Mouse (Mus musculus) forebrain, embryonic 14.5 days (tissue): ENCODE data around the gene Pappa2. TPM values are rescaled to one million over a fixed set of nuclear protein-coding genes. Genes with fewer than 3 reads are reported as not detected.

Experiments used
- ATAC-seq: fragments of 200-750 bp; cut with Nextera tagmentation; 2 replicates; pipeline ENCODE4 v1.8.0; 2017; ENCODE audit warnings: mild to moderate bottlenecking, moderate library complexity
- DNase-seq: peaks from one replicate; pipeline ENCODE4 v3.0.0-alpha.2; 2015; ENCODE audit warnings: low spot score
- H3K27ac ChIP-seq: fragments of 300-500 bp; sonication (generic); 2 replicates; pipeline ENCODE4 v1.5.1; 2014; ENCODE audit warnings: low read depth, mild to moderate bottlenecking, control low read depth, low read length, moderate library complexity
- H3K27me3 ChIP-seq: fragments of 300-500 bp; sonication (generic); replicated peaks from 2 replicates; pipeline ENCODE4 v1.6.1; 2014; ENCODE audit warnings: low read length, control low read depth, mixed read lengths; ENCODE audit not compliant: control insufficient read depth, insufficient read depth
- H3K36me3 ChIP-seq: fragments of 300-500 bp; sonication (generic); 2 replicates; pipeline ENCODE4 v1.6.1; 2014; ENCODE audit warnings: low read length, control low read depth; ENCODE audit not compliant: control insufficient read depth, insufficient read depth
- H3K4me1 ChIP-seq: fragments of 300-500 bp; sonication (generic); 2 replicates; pipeline ENCODE4 v1.6.1; 2014; ENCODE audit warnings: antibody characterized with exemption, low read length, control low read depth; ENCODE audit not compliant: control insufficient read depth, insufficient read depth
- H3K4me2 ChIP-seq: fragments of 300-500 bp; sonication (generic); 2 replicates; pipeline ENCODE4 v1.6.1; 2014; ENCODE audit warnings: mild to moderate bottlenecking, control low read depth, low read length
- H3K4me3 ChIP-seq: fragments of 300-500 bp; sonication (generic); 2 replicates; pipeline ENCODE4 v1.5.1; 2014; ENCODE audit warnings: low read depth, low read length, control low read depth
- H3K9ac ChIP-seq: fragments of 300-500 bp; sonication (generic); 2 replicates; pipeline ENCODE4 v1.6.1; 2014; ENCODE audit warnings: mild to moderate bottlenecking, low read length, control low read depth, moderate library complexity
- H3K9me3 ChIP-seq: fragments of 300-500 bp; sonication (generic); replicated peaks from 2 replicates; pipeline ENCODE4 v1.6.1; 2016; ENCODE audit warnings: low read length, control low read depth, mixed read lengths; ENCODE audit not compliant: control insufficient read depth
- WGBS: fragments of 180-500 bp; shearing (Covaris S2); extraction: QIAGEN DNeasy Blood & Tissue Kit; methylation state at CpG from one replicate; pipeline ENCODE4 v1.1.7; 2014; 5-methylcytosine and 5-hydroxymethylcytosine counted together
- polyA plus RNA-seq: library from polyadenylated mRNA; unstranded; fragments of >200 nt; fragmentation: Nextera tagmentation; extraction: Ambion mirVana; gene quantifications from 2 replicates; pipeline ENCODE4 v1.2.1, GENCODE M21; 2014

Gene Pappa2
- polyA plus RNA-seq, 1 experiment from 2014 or later, result 1.2 TPM

DNA sequence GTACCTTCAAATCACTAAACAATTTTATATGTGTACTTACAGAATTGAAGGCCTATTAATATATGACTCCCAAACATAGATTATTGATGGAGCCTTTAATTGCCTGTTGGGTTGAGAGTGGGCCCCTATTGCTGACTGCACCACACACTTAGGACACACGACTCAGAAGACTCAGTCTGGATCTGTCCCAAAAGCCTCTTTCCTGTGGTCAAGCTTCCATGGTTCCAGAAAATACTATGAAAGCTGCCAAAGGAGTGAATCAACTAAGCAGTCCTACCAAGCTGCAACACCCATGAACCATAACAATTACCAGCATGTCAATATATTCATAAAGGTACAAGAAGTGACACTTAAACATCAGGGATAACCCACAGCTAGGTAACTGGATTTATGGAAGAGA, 106.7 kb downstream of the Pappa2 start:
- H3K36me3 ChIP-seq, result no peaks in the 10 kb centered on the region
- no peak overlapping the region for H3K4me3 ChIP-seq
- WGBS, result 78% methylated on average over 1 of the region's 1 CpGs
- no peak overlapping the region for H3K9ac ChIP-seq
- no peak overlapping the region for H3K4me2 ChIP-seq
- ATAC-seq, result no peak
- no peak for DNase-seq
- H3K9me3 ChIP-seq, result no peaks in the 10 kb centered on the region
- H3K27me3 ChIP-seq, result no peaks in the 10 kb centered on the region
- H3K4me1 ChIP-seq, result no peaks in the 10 kb centered on the region
- H3K27ac ChIP-seq, result no peak overlapping the region

- Histone ChIP-seq H3K9ac (no peak overlapping the region), H3K27me3 (no peaks in the 10 kb centered on the region), H3K4me1 (no peaks in the 10 kb centered on the region), H3K36me3 (no peaks in the 10 kb centered on the region), H3K4me2 (no peak overlapping the region), H3K27ac (no peak overlapping the region), H3K9me3 (no peaks in the 10 kb centered on the region), H3K4me3 (no peak overlapping the region)
- ATAC-seq (no peak), DNase-seq (no peak)
- WGBS, result 87% methylated on average over 2 of the region's 2 CpGs
Measured at GRCm38 (mm10) chr1:158871401-158871800, 108.9 kb downstream of the Pappa2 start.

GRCm38 (mm10) chr1:158860190-158860589, 120.1 kb downstream of the Pappa2 start:
- Histone ChIP-seq H3K27me3 (no peaks in the 10 kb centered on the region), H3K4me1 (no peaks in the 10 kb centered on the region), H3K4me2 (no peak overlapping the region), H3K9me3 (no peaks in the 10 kb centered on the region), H3K9ac (no peak overlapping the region), H3K27ac (no peak overlapping the region), H3K36me3 (no peaks in the 10 kb centered on the region), H3K4me3 (no peak overlapping the region)
- no peak for ATAC-seq
- no peak for DNase-seq
- WGBS, result 72% methylated on average over 5 of the region's 5 CpGs

- Histone ChIP-seq H3K9ac (no peak overlapping the region), H3K4me2 (no peak overlapping the region), H3K4me3 (no peak overlapping the region), H3K9me3 (no peaks in the 10 kb centered on the region), H3K27me3 (no peaks in the 10 kb centered on the region), H3K36me3 (no peaks in the 10 kb centered on the region), H3K27ac (no peak overlapping the region), H3K4me1 (no peaks in the 10 kb centered on the region)
- WGBS, result 82% methylated on average over 5 of the region's 5 CpGs
- ATAC-seq (no peak), DNase-seq (no peak)
Measured at GRCm38 (mm10) chr1:158853936-158854882, 126.1 kb downstream of the Pappa2 start.

DNA sequence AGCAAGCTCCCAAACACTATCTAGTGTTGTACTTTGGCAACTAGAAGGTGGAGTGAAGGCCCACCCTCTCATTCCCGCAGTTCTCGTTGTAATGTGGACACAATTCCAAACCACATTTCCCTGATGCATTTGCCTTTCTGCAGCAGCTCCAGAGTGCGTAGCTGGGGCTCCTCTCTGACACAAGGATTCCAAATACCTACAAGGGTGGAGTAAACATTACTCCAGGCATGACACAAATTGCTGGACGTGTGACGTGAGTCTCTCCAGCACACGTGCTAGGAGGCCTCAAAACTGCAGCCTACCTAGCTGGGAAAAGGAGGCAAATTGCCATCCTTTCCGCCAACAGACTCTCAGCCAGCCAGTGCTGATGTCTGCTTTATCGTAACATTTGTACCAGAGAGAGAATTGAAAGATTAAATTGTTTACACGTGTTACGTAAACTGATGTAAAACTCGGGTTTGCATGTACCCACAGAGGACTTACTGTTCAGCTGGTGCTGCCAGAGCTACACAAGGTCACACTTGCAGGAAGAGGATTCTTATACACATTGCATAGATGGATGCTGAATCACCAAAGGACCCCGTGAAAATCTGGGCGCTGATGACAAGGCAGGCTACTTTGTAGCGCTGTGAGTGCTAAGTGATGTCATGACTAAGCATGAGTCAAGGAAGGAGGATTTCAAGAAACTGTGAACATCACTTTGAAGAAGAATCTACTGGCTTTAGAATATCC, 127.3 kb downstream of the Pappa2 start:
- H3K9me3 ChIP-seq, result no peaks in the 10 kb centered on the region
- H3K4me2 ChIP-seq, result no peak overlapping the region
- H3K9ac ChIP-seq, result no peak overlapping the region
- H3K4me3 ChIP-seq, result no peak overlapping the region
- no peak overlapping the region for H3K27ac ChIP-seq
- DNase-seq, result no peak
- H3K4me1 ChIP-seq, result no peaks in the 10 kb centered on the region
- ATAC-seq, result no peak
- H3K27me3 ChIP-seq, result no peaks in the 10 kb centered on the region
- WGBS, result 90% methylated on average over 14 of the region's 14 CpGs
- no peaks in the 10 kb centered on the region for H3K36me3 ChIP-seq

- DNase-seq (no peak), ATAC-seq (no peak)
- Histone ChIP-seq H3K27ac (no peak overlapping the region), H3K4me1 (no peaks in the 10 kb centered on the region), H3K9ac (no peak overlapping the region), H3K4me2 (no peak overlapping the region), H3K9me3 (no peaks in the 10 kb centered on the region), H3K27me3 (no peaks in the 10 kb centered on the region), H3K4me3 (no peak overlapping the region), H3K36me3 (no peaks in the 10 kb centered on the region)
- 83% methylated on average over 3 of the region's 3 CpGs for WGBS
Measured at GRCm38 (mm10) chr1:158850459-158850858, 129.8 kb downstream of the Pappa2 start.

- 72% methylated on average over 10 of the region's 10 CpGs for WGBS
- Histone ChIP-seq H3K4me3 (no peak overlapping the region), H3K4me1 (no peaks in the 10 kb centered on the region), H3K9me3 (no peaks in the 10 kb centered on the region), H3K27me3 (no peaks in the 10 kb centered on the region), H3K27ac (no peak overlapping the region), H3K36me3 (no peaks in the 10 kb centered on the region), H3K4me2 (no peak overlapping the region), H3K9ac (no peak overlapping the region)
- DNase-seq (peak; percentile 4), ATAC-seq (no peak)
Measured at GRCm38 (mm10) chr1:158844604-158845003, 135.7 kb downstream of the Pappa2 start.

DNA sequence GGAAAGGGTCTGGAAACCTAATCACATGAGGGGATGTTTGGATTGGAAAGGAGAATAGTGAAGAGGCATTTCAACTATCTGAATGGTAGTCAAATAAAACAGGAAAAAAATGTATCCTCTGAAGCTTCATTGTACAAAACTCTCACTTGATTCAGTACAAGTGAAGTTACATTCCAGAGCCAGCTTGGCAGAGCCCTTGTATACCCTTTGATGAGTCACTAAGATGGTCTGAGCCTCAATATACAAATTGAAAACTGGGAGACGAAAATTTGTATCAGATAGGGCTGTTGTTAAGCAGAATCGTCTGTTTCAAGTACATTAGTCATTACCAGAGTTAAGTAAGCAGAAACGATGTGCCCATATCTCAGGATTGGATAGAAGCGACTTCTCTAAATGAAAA, 143.1 kb downstream of the Pappa2 start:
- DNase-seq (no peak), ATAC-seq (no peak)
- H3K4me2 ChIP-seq, result no peak overlapping the region
- H3K36me3 ChIP-seq, result no peaks in the 10 kb centered on the region
- H3K4me1 ChIP-seq, result no peaks in the 10 kb centered on the region
- no peak overlapping the region for H3K9ac ChIP-seq
- no peak overlapping the region for H3K4me3 ChIP-seq
- 84% methylated on average over 4 of the region's 4 CpGs for WGBS
- H3K9me3 ChIP-seq, result no peaks in the 10 kb centered on the region
- no peak overlapping the region for H3K27ac ChIP-seq
- H3K27me3 ChIP-seq, result no peaks in the 10 kb centered on the region

GRCm38 (mm10) chr1:158830152-158830551, 150.1 kb downstream of the Pappa2 start:
- WGBS, result 85% methylated on average over 3 of the region's 3 CpGs
- no peak overlapping the region for H3K27ac ChIP-seq
- no peak overlapping the region for H3K4me3 ChIP-seq

More at GRCm38 (mm10) chr1:158830152-158830551, 150.1 kb downstream of the Pappa2 start:
- no peak overlapping the region for H3K4me2 ChIP-seq
- H3K4me1 ChIP-seq, result no peaks in the 10 kb centered on the region
- no peak for DNase-seq
- no peak for ATAC-seq
- no peaks in the 10 kb centered on the region for H3K27me3 ChIP-seq
- no peak overlapping the region for H3K9ac ChIP-seq
- no peaks in the 10 kb centered on the region for H3K9me3 ChIP-seq
- no peaks in the 10 kb centered on the region for H3K36me3 ChIP-seq
